Mouse (Mus musculus): ENCODE results near the gene Notum.

DNA sequence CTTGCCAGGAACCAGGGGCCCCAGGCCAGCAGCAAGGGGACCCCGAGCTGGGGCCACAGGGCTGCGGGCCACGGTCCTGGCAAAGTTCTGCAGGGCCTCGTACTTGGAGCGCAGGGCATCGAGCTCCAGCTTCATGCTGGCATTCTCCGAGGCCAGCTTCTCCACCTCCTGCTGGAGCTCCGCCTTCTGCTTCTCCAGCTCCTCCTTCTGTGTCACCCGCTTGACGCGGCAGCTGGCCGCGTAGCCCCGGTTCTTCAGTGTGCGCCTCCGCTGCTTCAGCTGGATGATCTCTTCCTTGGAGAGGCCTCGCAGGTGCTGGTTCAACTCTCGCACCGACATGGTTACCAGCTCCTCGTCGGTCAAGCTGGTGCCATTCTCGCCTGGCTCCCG, 31.6 kb downstream of the Notum start:
- no peak for TF ChIP-seq POLR2A (IDR thresholded peaks at IDR 0.05; ENCODE audit: insufficient read length, low read depth)
- TF ChIP-seq POLR2AphosphoS2 (IDR thresholded peaks at IDR 0.05; ENCODE audit: insufficient read length, low read depth): no peak
- no peak for TF ChIP-seq MAX (IDR thresholded peaks at IDR 0.05; ENCODE audit: low read depth)
- TF ChIP-seq REST (IDR thresholded peaks at IDR 0.05; ENCODE audit: insufficient read depth, insufficient read length): no peak
- no peak for TF ChIP-seq MYOG (IDR thresholded peaks at IDR 0.05; ENCODE audit: control insufficient read depth in 1 of 3, insufficient read depth in 1 of 3, insufficient read length in 2 of 3, low read depth in 2 of 3)
- TF ChIP-seq TCF12 (IDR thresholded peaks at IDR 0.05; ENCODE audit: insufficient read depth, poor library complexity, severe bottlenecking): no peak
- no peak for TF ChIP-seq CEBPB (IDR thresholded peaks at IDR 0.05; ENCODE audit: insufficient read depth, poor library complexity, severe bottlenecking)
- no peak for TF ChIP-seq USF1 (IDR thresholded peaks at IDR 0.05; ENCODE audit: low read depth)

Data from myocyte (in vitro differentiated cells).